Mouse (Mus musculus) forelimb bud, embryonic 11.5 days (tissue): ENCODE measurements around the gene Trmt13.
"Not testable (repeated sequence)": the region's sequence is repeated elsewhere in the genome, so short reads cannot be mapped to it uniquely, and the experiment has no call there.

Experiments used
- DNase-seq: peaks from one replicate; pipeline ENCODE4 v3.0.0-alpha.2; 2012; ENCODE audit warnings: low read depth, low spot score

The Trmt13 gene

GRCm38 (mm10) chr3:116614295-116614892 is at the start of gene Trmt13:
TSS of gene Trmt13 (minus strand) at chr3:116614587.
- no peak for DNase-seq

- peak; percentile 95 for DNase-seq
Measured at GRCm38 (mm10) chr3:116662463-116662863, 48.1 kb upstream of the Trmt13 start, which contains the start of gene Mfsd14a. TSS of gene Mfsd14a (minus strand) at chr3:116662677.

DNA sequence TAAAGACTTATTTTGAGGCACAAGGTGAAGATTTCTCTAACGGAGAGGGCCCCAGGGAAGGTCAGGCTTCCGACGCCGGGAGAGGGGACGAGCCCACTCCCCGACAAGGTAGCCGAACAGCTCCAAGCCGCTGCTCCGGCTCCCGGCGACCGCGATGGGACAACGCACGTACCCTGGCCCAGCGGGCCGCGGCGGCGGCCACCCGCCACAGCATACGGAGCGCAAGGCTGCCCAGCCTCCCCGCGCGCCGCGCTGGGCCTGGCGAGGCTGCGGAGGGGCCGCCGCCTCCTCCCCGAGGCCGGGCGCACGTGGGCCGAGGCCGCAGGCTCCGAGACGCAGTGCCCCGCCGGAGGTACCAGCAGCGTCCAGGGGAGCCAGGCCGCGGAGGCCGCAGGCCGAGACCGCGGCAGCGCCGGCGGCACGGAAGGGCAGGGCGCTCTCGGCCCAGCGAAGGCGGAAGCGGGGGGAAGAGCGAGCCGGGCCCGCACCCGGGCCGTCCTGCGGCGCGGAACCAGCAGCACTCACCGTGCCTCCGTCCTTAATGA is 47.6 kb upstream of the Trmt13 start:
- DNase-seq: peak; percentile 35

- peak; percentile 14 for DNase-seq
Measured at GRCm38 (mm10) chr3:116661288-116661869, 47.0 kb upstream of the Trmt13 start.

GRCm38 (mm10) chr3:116659856-116660430 is 45.6 kb upstream of the Trmt13 start:
- no peak for DNase-seq

DNA sequence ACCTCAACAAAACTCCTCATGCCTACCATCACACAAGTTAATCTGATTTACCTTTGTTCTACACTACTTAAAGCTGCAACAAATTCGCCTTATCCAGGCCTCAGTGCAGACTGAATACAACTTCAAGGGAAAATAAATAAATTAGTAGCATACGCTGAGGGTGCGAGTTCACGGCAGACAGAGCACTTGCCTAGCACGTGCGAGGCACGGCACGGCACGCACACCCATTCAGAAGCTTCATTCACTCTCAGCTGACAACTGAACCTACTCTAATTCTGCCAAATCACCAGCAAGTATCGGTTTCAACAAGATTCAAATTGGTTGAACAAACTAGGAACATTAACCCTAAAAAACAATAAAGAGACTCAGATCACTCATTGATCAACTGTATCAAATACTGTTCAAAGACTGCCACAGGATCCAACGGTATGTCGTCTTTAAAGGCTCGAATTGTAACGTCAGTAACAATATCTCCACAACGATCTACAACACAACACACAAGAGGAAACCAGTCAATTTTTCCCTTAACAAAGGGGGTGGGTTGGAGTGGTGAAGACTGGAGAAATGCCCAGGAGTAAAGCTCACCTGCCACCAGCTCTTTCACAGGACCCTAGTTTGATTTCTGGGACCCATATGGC is 44.7 kb upstream of the Trmt13 start:
- no peak for DNase-seq

GRCm38 (mm10) chr3:116656184-116656965 is 42.0 kb upstream of the Trmt13 start:
- no peak for DNase-seq

DNA sequence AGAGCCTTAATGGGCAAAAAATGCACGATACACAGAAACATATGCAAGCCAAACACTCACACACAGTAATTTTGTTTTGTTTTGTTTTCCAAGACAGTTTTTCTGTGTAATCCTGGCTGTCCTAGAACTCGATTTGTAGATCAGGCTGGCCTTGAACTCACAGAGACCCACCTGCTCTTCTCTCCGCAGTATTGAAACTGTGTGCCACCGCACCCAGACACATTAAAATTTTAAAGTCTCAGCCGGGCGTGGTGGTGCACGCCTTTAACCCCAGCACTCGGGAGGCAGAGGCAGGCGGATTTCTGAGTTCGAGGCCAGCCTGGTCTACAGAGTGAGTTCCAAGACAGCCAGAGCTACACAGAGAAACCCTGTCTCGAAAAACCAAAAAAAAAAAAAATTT is 39.7 kb upstream of the Trmt13 start:
- not testable (repeated sequence) for DNase-seq

- no peak for DNase-seq
Measured at GRCm38 (mm10) chr3:116653278-116653945, 39.0 kb upstream of the Trmt13 start.

DNA sequence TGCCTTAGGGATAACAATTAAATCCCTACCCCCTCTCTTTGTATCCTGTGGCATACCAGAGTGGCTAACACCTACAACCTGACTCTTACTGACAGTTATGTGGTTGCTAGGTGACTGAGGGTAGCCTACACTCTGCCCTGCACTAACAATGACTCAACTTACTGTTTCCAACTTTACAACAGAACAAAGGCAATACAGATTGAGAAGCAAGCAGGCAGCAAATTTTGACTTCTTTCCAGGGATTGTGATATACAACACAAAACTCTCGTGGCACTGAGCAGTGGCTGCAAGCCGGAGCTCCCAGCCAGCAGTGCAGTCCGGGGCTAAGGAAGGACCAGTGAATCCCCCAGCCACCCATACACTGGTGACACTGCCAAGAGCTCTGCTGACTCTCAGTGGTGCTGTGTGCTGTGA is 37.7 kb upstream of the Trmt13 start:
- DNase-seq: no peak

GRCm38 (mm10) chr3:116650698-116651097 is 36.3 kb upstream of the Trmt13 start:
- DNase-seq: no peak

DNA sequence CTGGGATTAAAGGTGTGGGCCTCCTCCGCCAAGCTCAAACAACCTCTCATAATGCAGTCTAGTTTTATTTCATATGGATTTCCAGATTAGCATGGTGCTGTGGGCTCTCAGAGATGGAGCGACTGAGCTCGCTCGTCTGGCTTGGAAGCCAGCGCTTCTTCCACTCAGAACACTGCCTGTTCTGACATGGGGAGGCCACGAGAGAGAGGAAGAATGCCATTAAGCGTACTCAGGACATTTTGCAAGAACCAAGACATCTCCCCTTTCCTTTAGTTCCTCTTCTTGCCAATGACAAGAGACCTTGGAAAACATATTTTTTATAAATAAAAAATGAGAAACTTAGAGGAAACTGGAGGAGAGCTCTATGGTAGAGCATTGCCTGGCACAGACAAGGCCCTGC is 34.4 kb upstream of the Trmt13 start:
- no peak for DNase-seq

GRCm38 (mm10) chr3:116646387-116646786 is 32.0 kb upstream of the Trmt13 start:
- no peak for DNase-seq

DNA sequence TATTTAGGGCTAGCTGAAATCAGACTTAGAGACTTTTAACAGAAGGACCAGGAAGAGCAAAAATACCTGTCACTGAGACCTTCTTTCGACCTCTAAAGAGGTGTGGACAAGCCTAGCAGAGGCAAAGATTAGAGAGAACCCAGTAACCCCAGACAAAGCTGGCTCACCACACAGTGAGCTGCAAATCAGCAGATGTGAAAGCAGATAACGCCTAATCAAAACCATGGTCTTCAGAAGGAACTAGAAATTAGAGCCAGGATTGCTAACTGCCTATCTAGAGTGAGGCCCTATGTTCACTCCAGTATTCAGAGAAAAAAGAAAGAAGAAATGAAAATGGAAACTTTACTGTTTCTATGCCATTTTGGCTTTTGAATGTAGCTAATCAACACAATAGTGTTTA is 28.0 kb upstream of the Trmt13 start:
- DNase-seq: no peak

DNA sequence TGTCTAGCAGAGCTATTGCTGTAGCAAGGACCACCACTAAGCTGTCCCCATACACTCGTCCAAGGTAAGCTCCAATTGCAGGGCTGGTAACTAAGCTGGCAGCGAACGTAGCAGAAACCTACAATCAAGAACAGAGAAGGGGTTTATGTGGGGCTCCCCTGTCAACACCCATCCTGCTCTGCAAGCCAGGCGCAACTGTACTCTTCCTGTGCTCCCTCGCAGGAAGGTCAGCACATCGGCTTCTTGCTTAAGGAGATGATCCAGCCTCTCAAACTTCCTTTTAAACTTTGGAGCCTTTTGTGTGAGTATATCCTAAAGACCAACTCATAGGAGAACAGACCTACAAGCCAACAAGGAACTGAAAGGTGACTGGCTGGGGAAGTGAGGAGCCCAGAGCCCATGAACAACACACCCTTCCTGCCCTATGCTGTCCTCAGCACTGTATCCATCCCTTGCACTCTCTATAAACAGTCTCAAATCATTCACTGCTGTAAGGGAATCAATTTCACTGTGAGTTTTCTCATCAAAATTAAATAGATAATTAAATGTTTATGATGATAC is 27.5 kb upstream of the Trmt13 start:
- DNase-seq: no peak

DNA sequence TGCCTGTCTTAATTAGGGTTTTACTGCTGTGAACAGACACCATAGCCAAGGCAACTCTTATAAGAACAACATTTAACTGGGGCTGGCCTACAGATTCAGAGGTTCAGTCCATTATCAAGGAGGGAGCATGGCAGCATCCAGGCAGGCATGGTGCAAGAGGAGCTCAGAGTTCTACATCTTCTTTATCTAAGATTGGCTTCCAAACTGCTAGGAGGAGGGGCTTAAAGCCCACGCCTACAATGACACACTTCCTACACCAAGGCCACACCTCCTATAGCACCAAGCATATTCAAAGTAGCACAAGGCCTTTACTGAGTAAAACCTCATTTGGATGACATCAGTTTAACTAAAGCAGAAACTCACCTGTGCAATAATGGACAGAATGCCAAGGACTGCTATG is 25.6 kb upstream of the Trmt13 start:
- no peak for DNase-seq

DNA sequence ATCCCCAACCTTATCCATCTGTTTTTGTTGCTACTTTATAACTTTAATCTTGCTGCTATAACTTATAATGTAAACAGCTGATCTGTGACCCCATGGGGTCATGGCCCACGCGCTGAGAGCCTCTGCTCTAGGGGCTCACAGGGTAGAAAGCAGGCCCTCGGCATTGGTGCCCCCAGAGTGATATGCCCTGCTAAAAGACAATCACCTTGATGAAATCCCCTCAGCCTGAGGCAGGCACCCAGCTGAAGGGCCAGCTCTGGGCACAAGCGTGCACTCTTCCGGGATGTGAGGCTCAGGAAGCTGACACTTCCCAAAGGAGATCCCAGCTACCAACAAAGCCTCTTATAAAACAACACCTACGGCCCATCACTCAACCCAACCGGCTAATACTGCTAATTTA is 24.2 kb upstream of the Trmt13 start:
- no peak for DNase-seq

DNA sequence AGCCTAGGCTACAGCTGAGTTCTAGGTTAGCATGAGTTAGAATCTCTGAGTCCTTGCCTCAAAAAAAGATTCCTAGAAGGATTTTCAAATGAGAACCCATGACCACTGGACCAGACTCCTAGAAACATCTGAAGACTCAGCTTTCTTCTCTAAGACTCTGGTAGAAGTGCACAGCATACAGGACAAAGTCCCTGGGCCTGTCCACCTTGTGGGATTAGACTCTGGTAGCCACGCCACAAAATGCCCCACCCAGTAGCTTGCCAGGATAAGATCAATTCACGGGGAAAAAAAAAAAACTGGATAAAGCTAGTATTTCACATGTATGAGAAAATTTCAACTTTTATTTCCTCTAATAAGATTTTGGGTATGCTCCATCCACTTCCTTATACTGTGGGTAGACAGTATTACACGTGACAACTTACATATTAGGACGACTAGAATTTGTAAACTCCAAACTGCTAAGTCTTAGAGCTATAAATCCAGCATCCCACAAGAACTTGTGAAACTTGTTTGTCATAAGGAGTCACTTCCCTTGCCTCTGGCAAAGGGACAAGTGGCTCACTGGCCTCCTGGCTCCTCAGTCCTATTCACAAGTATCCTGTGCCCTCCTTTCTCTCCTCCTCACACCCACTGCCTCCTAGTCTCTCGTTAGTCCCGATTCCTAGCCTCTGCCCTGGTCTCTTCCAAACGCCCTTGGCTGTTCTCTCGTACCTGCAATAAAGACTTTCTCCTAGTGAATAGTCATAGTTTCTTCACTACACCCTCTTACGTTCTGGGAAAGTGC is 23.5 kb upstream of the Trmt13 start:
- no peak for DNase-seq

GRCm38 (mm10) chr3:116635799-116636198 is 21.4 kb upstream of the Trmt13 start:
- no peak for DNase-seq

DNA sequence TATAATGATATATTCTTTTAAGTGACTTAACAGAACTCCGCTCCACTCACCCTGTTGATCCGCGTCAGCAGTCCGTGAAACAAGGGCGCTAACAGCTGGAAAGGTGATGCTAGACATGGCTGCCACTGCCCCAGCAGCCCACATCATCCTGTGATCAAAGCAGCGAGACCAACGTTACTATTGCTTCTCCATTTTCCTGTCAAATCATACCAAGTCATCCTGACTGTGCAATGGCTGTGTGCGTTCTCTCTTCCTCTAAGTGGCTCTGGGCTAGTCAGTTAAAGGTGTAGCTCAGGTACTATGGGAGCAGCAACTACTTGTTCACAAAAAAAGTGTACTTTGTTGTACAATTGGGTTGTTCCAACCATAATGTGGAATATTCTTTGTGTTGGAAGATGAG is 20.5 kb upstream of the Trmt13 start:
- no peak for DNase-seq
